Mouse (Mus musculus) MEL-GATA-1-ER (cell line): ENCODE measurements around the gene Maz.

Experiments
- DNase-seq: peaks from one replicate; pipeline ENCODE4 v3.0.0-alpha.2; 2012; ENCODE audit warnings: low read depth; ENCODE audit errors: extremely low read depth

Gene Maz

DNA sequence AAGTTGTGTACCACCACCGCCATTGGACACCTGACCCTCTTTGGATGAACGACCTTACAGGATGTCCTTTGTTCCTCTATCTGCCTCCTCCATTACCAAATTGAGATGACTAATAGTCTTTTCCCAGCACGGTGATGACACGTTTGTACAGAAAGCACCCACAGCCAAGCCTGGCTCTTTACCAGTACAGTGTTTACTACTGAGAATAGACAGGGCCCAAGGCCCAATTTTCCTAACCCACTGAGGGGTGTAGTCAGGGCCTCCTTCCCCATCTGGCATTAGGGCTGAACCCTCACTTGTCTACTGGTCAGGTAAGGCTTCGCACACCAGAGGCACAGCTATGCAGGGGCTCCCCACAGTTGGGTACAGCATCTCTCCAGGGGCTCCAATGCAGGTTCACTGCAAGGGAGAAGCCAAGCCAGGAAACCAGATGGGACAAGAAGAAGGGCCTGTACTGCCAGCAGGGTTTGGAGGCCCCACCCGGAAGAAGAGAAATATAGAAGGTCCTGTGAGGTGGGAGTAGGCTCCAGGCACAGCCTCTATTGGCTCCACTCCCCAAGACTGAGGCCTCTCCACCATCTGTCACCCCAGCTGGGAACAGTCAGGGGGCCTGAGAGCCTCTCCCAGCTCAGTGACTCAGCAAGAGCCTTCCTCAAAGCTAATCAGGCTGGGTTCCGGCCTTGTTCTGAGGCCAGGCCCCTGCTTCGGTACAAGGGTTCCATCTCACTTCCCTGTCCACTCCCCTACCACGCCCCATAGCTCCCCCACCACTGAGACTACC is 18.4 kb downstream of the Maz start:
- peak; percentile 94 for DNase-seq

DNA sequence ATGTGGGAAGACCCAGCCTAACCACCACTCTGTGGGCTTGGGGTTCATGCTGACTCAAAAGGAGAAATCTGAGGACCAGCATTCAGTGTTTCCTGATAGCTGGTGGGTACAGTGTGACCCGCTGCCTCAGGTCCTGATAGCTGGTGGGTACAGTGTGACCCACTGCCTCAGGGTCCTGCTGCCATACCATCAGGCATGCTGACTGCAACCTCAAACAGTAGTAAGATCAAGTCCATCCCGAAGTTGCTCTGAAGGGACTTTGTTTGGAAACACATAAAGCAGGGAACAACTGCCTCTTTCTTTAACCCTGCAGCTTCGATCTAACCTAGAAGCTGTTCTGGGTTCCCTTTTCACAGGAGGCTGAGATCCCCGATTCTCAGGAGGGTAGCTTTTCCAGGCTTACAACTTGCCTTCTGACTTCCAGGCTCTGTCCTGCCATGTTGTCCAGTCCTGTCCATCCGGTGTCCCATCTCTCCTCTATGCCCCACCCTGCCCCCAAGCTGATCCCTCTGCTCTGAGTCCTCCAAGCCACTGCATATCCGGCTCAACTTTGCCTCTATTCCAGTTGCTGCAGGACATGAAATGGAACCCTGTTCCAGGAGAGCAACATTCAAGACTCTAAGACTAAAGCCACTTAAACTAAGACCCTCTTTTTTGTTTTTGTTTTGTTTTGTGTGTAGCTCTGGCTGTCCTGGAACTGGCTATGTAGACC is 19.4 kb downstream of the Maz start:
- no peak for DNase-seq

DNA sequence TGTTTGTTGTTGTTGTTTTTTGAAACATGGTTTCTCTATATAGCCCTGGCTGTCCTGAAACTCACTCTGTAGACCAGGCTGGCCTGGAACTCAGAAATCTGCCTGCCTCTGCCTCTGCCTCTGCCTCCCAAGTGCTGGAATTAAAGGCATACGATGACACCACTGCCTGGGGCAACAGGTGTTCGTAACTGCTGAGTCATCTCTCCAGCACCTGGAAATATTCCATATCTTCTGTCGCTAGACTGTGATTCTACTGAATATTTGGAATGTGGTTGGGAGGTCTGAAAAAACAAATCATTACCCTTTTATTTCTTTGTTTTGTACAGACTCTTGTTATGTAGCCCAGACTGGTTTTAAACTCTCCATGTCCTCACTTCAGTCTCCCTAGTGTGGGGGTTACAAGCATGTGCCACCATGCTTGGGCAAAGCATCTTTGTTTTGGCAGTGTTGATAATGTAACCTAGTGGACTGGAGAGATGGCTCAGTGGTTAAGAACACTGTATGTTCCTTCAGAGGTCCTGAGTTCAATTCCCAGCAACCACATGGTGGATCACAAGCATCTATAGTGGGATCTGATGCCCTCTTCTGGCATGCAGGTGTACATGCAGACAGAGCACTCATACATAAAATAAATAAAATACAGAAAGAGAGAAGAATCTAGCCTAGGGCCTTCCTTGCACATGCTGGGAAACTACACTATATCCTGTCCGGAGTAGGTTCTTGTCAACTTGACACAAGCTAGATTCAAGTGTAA is 22.5 kb downstream of the Maz start:
- DNase-seq: no peak

DNA sequence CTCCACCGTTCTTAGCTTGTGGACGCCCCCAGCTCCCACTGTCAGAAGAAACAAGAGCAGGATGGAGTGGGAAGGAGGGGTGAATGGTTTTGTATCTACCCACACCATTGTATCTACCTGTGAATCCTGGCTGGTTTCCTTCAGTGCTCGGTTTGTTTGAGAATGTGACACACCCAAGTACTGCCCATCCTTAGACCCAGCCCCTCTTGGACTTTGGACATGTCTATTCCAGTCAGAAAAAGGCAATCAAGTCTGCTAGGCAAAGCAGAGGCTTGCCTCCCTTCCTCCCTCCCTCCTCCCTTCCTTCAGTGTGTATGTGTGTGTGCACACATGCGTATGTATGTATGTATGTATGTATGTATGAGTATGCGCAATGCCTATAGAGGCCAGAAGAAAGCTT is 23.2 kb downstream of the Maz start:
- no peak for DNase-seq

DNA sequence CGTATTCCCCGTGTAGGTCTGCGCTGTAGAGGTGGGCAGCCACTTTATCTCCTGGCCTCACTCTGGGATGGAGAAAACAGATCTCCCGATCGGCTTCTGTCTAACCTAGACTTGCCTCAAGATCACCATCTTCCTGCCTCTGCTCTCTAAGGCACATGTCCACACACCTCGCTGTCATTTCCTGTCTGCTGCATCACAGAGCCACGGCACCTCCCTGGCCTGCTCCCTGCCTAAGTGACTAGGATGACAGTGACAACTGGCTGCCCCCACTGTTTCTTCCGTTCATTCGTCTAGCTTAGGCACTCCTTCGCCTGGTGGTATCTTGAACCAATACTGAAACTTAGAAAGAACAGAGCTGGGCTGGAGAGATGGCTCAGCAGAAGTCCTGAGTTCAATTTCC is 27.3 kb downstream of the Maz start:
- no peak for DNase-seq

DNA sequence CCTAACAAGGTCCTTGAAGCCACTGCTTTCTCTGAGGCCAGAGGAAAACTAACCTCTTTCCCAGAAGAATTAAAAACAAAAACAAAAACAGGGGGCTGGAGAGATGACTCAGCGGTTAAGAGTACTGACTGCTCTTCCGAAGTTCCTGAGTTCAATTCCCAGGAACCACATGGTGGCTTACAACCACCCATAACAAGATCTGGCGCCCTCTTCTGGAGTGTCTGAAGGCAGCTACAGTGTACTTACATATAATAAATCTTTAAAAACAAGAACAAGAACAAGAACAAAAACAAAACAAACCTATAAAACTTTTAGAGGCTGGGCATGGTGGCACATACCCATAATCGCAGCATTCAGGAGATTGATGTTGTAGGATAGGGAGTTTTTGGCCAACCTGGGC is 30.4 kb downstream of the Maz start:
- DNase-seq: no peak

DNA sequence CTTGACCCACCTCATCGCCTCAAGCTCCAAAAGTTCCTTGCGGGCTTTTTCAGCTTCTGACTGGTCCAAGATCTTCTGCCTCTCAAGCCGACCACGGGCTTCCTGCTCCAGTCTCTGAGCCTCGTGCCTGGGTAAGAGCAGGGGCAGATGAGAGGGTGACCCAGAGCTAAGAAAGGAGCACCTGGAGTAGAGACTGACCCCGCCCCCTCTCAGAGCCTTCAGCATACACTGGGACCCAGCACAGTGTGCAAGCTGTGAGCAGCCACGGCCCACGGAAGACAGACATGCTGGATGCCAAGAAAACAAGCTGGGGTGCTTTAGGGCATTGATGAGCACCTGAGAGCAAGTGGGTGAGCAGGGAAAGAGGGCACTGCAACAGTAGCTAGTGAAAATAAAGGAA is 38.0 kb downstream of the Maz start:
- no peak for DNase-seq

DNA sequence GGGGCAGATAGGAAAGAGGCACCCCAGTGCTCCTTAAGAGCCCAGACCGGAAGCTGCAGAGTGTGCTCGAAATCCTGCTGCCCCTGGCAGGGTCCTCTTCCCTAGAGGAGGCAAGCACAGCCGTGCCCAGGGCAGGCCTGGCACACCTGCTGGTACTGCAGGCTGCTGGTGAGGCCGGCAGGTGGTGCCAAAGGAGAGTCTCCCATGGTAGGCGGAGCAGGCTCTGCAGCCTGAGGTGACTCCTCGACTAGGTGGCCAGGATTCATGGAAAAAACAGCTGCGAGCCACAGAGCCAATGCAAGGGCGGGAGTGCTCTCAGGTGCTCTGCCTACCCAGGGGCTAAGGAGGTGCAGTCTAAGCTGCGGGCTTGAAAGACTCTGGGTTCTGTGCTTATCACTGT is 40.5 kb downstream of the Maz start:
- no peak for DNase-seq

DNA sequence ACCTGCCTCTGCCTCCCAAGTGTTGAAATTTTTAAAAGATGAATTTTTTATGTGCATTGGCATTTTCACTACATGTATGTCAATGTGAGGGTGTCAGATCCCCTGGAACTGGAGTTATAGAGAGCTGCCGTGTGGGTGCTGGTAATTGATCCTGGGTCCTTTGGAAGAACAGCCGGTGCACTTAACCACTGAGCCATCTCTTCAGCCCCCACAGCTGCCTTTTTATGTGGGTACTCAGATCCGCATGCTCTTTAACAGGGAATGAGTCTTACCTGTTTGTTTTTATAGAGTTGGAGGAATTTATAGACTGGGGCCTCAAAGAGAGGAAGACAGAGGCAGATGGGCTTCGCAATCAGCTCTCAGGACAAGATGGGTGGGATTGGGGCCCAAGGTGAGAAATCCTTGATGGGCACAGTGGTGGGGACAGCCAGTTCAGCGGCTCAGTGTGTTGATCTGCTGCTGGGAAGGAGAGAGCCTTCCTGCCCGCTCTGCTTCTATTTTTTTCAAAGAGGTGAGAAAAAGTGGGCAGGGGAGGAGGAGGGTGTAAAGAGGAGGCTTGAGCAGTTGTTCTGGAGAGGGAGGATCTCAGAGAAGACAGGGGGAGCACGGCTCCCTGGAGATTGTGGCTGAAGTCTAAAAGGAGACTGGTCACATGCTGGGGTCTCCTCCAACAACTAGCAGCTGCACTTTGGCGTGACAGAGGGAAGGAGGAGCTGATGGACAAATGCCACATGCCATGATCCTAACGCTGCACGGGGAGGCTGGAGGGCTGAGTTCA is 42.0 kb downstream of the Maz start:
- no peak for DNase-seq

DNA sequence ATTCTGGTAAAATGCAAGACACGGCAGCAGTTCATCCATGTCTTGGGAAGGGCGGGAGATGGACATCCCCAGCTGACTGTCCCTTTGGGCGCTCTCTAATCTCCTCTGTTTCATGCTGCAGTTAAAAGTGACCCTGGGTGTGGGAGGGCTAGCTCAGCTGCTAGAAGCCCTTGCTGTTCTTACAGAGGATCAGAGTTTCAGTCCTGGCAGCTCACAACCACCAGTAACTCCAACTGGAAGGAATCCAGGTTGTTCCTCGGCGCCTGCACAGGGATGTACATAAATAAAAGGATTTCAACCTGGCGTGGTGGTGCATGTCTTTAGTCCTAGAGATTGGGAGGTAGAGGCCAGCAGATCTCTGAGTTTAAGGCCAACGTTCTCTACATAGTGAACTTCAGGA is 43.7 kb downstream of the Maz start:
- no peak for DNase-seq

DNA sequence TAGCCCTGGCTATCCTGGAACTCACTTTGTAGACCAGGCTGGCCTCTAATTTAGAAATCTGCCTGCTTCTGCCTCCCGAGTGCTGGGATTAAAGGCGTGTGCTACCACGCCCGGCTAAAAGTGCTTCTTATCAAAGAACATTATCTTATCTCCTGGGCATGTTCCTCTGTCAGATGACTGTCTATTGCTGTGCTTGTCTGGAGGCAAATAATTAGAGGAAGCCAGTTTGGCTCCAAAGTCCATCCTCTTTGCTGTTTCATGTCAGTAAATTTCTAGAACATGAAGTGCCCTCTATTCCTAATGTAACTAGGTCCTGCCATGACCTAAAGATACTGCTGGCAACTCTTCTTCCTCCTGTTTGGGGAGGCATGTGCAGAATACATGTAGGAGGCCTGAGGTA is 44.8 kb downstream of the Maz start:
- no peak for DNase-seq

DNA sequence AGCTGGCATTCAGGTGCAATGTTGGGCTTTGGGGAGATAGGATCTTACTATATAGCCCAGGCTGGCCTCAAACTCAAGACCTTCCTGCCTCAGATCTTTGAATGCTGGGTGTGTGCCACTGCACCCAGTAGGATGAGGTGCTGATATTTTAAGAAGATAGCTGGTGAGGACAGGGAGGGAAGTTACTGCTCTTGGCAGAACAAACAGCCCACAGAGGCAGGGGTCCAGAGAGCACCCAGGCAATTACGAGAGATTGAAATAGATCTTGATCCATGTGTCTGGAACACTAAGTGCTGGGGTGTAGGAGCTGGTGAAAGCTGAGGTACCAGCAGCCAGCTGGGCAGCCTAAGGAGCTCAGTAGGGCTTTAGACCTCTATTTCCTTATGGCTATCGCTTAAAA is 45.2 kb downstream of the Maz start:
- no peak for DNase-seq

DNA sequence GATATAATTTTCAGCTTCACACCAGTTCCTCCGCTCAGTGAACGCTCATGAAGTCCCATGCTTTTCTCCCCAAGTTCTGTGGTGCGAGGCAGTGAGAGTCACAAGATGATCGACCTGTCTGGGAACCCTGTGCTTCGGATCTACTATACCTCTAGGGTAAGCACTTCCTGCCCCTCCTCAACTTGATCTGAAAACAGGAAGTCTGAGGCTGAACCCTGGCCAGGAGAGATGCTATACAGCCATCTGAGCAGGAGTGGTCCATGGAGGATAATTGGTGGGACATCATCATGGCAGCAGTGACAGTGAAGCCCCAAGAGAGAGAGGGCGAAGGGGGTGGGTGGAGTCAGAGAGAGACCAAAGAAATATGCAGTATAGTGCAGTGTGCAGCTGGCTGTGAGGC is 48.0 kb downstream of the Maz start:
- DNase-seq: no peak

DNA sequence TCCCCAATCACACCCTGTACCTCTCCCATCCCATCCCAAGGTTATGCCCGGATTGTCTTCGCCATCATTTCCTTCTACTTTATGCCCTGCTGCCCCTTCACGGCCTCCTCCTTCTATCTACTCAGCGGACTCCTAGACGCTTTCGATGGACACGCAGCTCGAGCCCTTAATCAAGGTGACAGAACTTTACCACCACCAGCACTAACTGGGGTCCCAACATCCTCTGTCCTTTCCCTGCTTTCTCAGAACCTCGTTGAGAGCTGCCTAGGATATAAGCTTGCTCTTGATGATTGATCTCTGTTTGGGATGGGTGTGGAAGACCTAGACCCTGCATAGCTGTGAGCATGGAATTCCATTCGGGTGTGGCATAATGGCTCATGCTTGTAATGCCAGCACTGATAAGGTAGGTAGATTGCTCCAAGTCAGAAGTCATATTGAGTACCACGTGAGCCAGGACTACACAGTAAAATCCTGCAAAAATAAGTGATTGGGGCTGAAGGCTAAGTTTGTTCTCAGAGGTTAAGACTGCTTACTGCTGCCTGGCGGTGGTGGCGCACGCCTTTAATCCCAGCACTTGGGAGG is 49.9 kb downstream of the Maz start:
- DNase-seq: no peak

DNA sequence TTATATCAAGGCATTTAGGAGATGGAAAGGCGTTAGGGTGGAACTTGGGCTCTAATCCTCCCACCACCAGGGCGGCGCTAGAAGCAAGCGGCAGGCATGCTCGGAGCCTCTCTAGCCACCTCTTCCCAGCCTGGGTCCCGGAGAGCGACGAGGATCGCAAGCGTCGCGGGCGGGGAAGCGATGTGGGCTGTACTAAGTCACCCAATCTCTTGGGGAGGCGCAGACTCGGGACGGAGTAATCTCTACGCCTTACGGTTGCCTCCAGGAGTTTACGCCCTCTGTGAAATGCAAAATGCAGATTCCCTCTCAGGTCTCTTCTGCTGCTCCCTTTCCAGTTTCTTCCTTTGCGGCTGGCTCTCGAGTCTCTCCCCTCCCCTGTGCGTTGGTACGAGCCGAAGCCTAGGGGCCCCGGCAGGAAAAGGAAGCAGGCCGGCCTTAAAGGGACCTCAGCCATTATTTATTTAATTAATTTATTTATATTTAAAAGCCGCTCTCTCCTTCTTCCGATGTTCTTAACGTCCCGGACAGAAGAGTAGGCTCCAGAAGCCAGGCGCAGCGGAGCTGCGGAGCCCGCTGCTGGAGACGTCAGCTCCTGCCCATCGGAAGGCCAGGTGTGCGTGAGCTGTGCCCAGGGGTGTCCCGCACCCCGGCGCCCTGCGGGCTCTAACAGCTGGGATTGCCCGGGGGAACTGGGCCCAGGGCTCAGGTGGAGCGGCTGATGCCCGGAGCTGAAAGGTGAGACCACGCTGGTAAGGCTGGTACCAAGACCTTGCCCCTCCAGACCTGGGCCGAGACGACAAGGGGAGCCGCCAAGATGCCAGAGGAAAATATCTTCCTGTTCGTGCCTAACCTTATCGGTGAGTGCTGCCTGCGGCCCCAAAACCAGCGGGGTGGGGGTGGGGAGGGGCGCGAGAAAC is 50.6 kb downstream of the Maz start, which contains the start of gene Cdiptos:
TSS of gene Cdiptos (minus strand) at position 149 of the 917 bp plus-strand sequence.
- peak; percentile 93 for DNase-seq

DNA sequence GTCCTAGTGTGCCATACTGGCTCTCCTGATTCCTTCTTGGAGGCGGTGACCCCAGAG is 51.1 kb downstream of the Maz start, which contains the start of gene Cdipt:
TSS of gene Cdipt (plus strand) at position 22 of the 57 bp plus-strand sequence.
- DNase-seq: no peak

DNA sequence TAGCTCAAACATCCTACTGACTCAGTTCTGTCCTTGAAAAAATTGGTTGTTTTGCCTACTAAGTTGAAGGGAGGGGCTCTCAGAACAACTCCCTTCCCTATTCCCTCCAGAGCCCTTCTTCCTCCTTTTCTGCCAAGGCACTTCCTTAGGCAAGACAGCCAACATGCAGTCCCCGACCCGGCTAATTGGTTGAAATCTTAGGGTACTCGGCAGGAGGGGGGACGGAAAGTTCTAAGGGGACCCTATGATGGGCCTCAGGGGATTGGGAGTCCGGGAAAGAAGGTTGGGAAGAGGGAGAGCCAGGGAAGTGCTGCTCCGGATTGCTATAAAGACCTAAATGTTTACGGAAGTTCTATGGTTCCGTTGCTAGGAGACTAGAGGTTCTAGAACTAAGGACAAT is 51.3 kb downstream of the Maz start:
- DNase-seq: peak; percentile 37
